Mouse (Mus musculus) erythroblast, embryonic 14.5 days (primary cell): ENCODE results near the gene Cdc42ep4.

ENCODE experiments used
- GATA1 ChIP-seq: IDR thresholded peaks from 2 replicates; pipeline ENCODE4 v1.6.1; 2012; ENCODE audit warnings: low read length, inconsistent platforms, mixed read lengths
- TAL1 ChIP-seq: IDR thresholded peaks from 3 replicates; pipeline ENCODE4 v1.6.1; 2012; ENCODE audit warnings: low read length, inconsistent platforms, mixed read lengths

GRCm38 (mm10) chr11:113699643-113700042 is 52.0 kb downstream of the Cdc42ep4 start:
- TF ChIP-seq GATA1, result no peak
- no peak for TF ChIP-seq TAL1
